Mouse (Mus musculus): Measurements from ENCODE around the gene Rtn1. TPM values are rescaled to one million over a fixed set of nuclear protein-coding genes. Genes with fewer than 3 reads are reported as not detected.

Rtn1 gene
- polyA plus RNA-seq, 1 experiment from 2014 or later, result 74.5 TPM

DNA sequence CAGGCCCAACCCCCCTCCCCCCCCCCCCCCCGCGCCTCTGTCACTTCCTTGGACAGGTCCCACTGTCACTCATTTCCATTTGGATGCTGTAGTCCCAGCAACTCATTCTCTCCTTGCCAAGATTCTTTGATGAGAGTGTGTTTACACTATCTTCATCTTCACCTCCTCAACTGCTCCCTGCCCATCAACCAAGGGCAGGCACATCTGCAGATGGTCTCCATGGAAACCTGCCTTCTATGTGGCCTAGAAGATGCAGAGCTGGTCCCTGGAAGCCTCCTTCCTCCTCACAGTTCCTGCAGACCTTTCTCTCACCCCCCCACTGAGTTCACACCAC is 42.8 kb downstream of the Rtn1 start:
- no peaks in the 10 kb centered on the region for H3K4me1 ChIP-seq (replicated peaks)
- H3K4me2 ChIP-seq (replicated peaks), result no peak overlapping the region
- WGBS, result 75% methylated on average over 1 of the region's 2 CpGs
- no peak for ATAC-seq
- H3K4me3 ChIP-seq (replicated peaks), result no peak overlapping the region
- no peaks in the 10 kb centered on the region for H3K27me3 ChIP-seq (replicated peaks)
- no peak overlapping the region for H3K9ac ChIP-seq
- H3K36me3 ChIP-seq, result no peaks in the 10 kb centered on the region
- no peaks in the 10 kb centered on the region for H3K9me3 ChIP-seq
- H3K27ac ChIP-seq, result no peak overlapping the region

GRCm38 (mm10) chr12:72365231-72366103 is 43.4 kb downstream of the Rtn1 start:
- H3K9me3 ChIP-seq, result no peaks in the 10 kb centered on the region
- no peak overlapping the region for H3K4me2 ChIP-seq (replicated peaks)
- no peaks in the 10 kb centered on the region for H3K27me3 ChIP-seq (replicated peaks)
- H3K4me3 ChIP-seq (replicated peaks), result no peak overlapping the region
- H3K4me1 ChIP-seq (replicated peaks), result no peaks in the 10 kb centered on the region
- no peak for ATAC-seq
- H3K27ac ChIP-seq, result no peak overlapping the region
- H3K9ac ChIP-seq, result no peak overlapping the region
- 50% methylated on average over 12 of the region's 12 CpGs for WGBS
- H3K36me3 ChIP-seq, result no peaks in the 10 kb centered on the region

DNA sequence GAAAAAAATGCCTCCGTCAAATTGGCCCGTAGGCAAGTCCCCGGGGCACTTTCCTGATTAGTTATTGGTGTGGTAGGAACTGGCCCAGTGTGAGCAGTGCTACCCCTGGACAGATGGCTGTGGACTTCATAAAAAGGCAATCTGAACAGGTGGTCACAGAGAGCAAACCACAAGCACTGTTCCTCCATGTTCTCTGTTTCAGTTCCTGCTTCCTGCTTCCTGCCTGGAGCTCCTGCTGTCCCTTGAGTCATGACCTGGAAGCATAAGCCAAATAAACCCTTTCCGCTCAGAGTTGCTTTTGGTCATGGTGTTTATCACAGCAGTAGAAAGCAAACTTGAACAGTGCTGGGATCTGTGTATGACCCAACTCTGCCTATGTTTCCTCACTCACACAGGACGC is 44.3 kb downstream of the Rtn1 start:
- no peak for ATAC-seq
- no peak overlapping the region for H3K4me3 ChIP-seq (replicated peaks)
- WGBS, result 82% methylated on average over 5 of the region's 5 CpGs

DNA sequence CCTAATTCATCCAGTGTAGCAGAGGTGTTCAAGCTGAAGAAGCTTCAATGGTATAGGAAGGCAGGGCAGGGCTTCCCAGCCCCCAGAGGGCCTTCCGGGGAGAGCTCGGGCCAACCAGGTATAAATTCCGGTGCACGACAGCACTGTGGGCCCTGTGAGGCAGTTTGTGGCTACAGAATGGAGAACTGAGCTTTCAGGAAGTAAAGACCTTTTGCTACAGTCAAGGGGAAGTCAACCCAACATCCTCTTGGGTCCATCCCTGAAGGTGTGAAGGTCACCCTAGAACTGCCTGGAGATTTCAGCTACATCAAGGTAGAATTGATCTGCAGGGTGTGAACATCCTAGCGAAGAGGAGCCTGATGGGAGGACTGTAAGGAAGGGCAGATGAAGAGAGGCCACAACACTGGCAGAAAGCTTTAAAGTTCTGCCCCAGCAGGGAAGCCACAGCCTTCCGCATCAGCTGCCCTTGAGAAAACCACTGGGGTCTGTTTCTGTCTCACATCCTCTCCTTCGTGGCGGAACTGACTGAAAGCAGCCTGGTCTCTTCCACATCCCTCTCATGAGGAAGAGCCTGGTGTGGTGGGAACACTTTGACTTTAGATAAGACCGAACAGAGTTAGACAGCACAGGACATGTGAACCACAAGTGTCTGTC is 47.0 kb downstream of the Rtn1 start:
- no peaks in the 10 kb centered on the region for H3K9me3 ChIP-seq
- no peaks in the 10 kb centered on the region for H3K4me1 ChIP-seq (replicated peaks)
- H3K4me3 ChIP-seq (replicated peaks), result no peak overlapping the region
- no peak overlapping the region for H3K9ac ChIP-seq
- no peak overlapping the region for H3K4me2 ChIP-seq (replicated peaks)
- 68% methylated on average over 9 of the region's 9 CpGs for WGBS
- no peaks in the 10 kb centered on the region for H3K36me3 ChIP-seq
- H3K27me3 ChIP-seq (replicated peaks), result no peaks in the 10 kb centered on the region
- no peak overlapping the region for H3K27ac ChIP-seq
- no peak for ATAC-seq

More for the DNA sequence above, 44.3 kb downstream of the Rtn1 start:
- no peaks in the 10 kb centered on the region for H3K27me3 ChIP-seq (replicated peaks)
- no peaks in the 10 kb centered on the region for H3K36me3 ChIP-seq
- no peaks in the 10 kb centered on the region for H3K4me1 ChIP-seq (replicated peaks)
- H3K27ac ChIP-seq, result no peak overlapping the region
- no peaks in the 10 kb centered on the region for H3K9me3 ChIP-seq
- H3K4me2 ChIP-seq (replicated peaks), result no peak overlapping the region
- no peak overlapping the region for H3K9ac ChIP-seq

DNA sequence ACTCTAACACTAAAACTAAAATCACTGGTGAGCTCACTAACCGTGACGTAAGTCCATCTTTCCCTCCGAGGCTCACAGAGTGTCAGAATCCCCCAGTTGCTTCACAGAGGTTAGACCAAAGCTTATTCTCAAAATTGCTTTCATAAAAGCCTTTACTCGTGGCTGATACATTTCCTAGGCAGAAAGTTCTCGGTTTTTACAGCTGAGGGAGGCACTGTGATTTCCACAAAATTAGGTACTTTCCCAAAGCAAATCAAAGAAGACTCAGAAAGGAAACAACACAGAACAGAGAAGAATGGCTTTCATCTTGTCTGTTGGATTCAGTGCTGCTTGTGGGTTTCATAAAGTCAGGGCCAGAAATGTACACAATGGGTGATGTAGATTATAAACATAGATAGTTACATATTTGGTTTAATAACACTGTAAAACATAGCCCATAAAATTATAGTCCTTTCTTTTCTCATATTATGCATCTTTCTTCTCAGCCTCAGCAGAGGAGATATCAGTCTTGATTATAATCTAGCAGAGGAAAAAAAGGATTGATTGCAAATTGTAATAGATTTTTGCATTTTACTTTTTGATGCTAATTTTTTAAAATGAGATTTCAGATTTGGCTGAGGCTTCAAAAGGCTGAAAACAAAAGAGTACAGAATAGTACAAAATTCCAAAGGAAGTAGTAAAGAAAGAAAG is 47.8 kb downstream of the Rtn1 start:
- Histone ChIP-seq H3K4me3 (replicated peaks) (no peak overlapping the region), H3K4me1 (replicated peaks) (no peaks in the 10 kb centered on the region), H3K4me2 (replicated peaks) (no peak overlapping the region), H3K27ac (no peak overlapping the region), H3K9me3 (no peaks in the 10 kb centered on the region), H3K9ac (no peak overlapping the region), H3K27me3 (replicated peaks) (no peaks in the 10 kb centered on the region), H3K36me3 (no peaks in the 10 kb centered on the region)
- WGBS, result 63% methylated on average over 5 of the region's 5 CpGs
- ATAC-seq, result no peak

- no peak overlapping the region for H3K9ac ChIP-seq
- H3K9me3 ChIP-seq, result no peaks in the 10 kb centered on the region
- H3K27ac ChIP-seq, result no peak overlapping the region
- 51% methylated on average over 3 of the region's 3 CpGs for WGBS
- H3K4me1 ChIP-seq (replicated peaks), result no peaks in the 10 kb centered on the region
- H3K27me3 ChIP-seq (replicated peaks), result no peaks in the 10 kb centered on the region
- no peak overlapping the region for H3K4me3 ChIP-seq (replicated peaks)
- no peaks in the 10 kb centered on the region for H3K36me3 ChIP-seq
- no peak for ATAC-seq
- no peak overlapping the region for H3K4me2 ChIP-seq (replicated peaks)
Observed at GRCm38 (mm10) chr12:72359903-72360302, 49.0 kb downstream of the Rtn1 start.

DNA sequence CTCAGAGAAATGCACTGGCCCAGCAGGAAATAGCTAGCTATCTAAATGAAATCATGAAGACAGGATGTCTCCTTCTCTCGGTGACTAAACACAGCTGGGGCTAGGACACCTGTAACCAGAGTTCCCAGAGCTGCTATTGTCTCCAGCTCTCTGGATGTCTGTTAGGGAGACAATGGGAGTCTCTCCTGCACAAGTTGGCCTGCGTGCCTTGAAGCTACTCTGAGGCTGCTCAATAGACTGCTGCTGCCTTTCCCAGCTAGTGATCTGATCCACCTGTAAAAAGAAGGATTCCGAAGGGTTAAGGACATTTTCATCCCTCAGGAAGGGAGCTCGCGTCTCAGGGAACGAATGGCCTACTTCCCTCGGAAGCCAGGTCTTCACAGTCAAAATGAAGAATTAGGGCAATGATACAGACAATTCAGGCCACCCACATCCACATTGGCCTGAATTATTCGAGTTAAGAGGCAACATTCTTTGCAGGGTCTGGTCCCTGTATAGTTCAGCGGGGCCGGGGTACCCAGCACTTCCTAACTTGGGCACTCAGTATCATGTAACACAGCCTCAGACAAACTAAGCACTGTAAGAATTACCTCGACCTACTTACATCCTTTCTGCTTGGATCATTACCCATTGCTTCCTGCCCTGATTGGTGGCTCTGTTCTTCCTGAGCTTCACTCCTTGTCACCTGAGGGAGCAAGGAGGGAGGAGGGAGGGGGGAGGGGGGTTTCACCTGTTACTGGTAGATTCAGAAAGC is 51.0 kb downstream of the Rtn1 start:
- Histone ChIP-seq H3K4me1 (replicated peaks) (no peaks in the 10 kb centered on the region), H3K27me3 (replicated peaks) (no peaks in the 10 kb centered on the region), H3K4me2 (replicated peaks) (no peak overlapping the region), H3K27ac (no peak overlapping the region), H3K9me3 (no peaks in the 10 kb centered on the region), H3K9ac (no peak overlapping the region), H3K4me3 (replicated peaks) (no peak overlapping the region), H3K36me3 (no peaks in the 10 kb centered on the region)
- ATAC-seq, result no peak
- WGBS, result 46% methylated on average over 11 of the region's 11 CpGs

DNA sequence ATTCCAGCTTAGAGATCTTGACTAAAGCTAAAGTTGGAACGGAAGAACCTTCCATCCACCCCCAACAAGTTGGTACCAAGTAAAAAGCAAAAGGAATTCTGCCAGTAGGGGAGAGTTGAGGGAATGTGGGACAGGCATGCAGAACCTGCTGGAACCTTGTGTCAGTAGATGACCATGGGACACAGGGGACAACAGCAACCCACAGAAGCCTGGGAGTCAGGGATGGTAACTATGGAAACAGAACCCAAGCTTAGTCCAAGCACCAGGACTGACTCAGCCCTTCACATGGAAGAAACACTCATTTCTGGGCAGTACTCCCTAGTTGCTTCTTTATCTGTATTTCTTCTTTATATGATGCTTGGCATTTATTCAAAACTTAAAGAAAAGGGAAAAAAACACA is 54.6 kb downstream of the Rtn1 start:
- WGBS, result 86% methylated on average over 1 of the region's 1 CpGs
- Histone ChIP-seq H3K4me3 (replicated peaks) (no peak overlapping the region), H3K9ac (no peak overlapping the region), H3K27me3 (replicated peaks) (no peaks in the 10 kb centered on the region), H3K27ac (no peak overlapping the region), H3K4me1 (replicated peaks) (no peaks in the 10 kb centered on the region), H3K4me2 (replicated peaks) (no peak overlapping the region), H3K36me3 (no peaks in the 10 kb centered on the region), H3K9me3 (no peaks in the 10 kb centered on the region)
- no peak for ATAC-seq

GRCm38 (mm10) chr12:72353506-72353905 is 55.3 kb downstream of the Rtn1 start:
- no peak overlapping the region for H3K4me3 ChIP-seq (replicated peaks)
- no peaks in the 10 kb centered on the region for H3K36me3 ChIP-seq
- no peak overlapping the region for H3K9ac ChIP-seq
- H3K9me3 ChIP-seq, result no peaks in the 10 kb centered on the region
- ATAC-seq, result no peak
- H3K27me3 ChIP-seq (replicated peaks), result no peaks in the 10 kb centered on the region
- 89% methylated on average over 1 of the region's 1 CpGs for WGBS
- H3K4me2 ChIP-seq (replicated peaks), result no peak overlapping the region
- no peak overlapping the region for H3K27ac ChIP-seq
- no peaks in the 10 kb centered on the region for H3K4me1 ChIP-seq (replicated peaks)

- no peaks in the 10 kb centered on the region for H3K9me3 ChIP-seq
- no peak overlapping the region for H3K27ac ChIP-seq
- WGBS, result 82% methylated on average over 8 of the region's 8 CpGs
- H3K27me3 ChIP-seq (replicated peaks), result no peaks in the 10 kb centered on the region
- ATAC-seq, result no peak
- H3K36me3 ChIP-seq, result no peaks in the 10 kb centered on the region
- H3K4me2 ChIP-seq (replicated peaks), result no peak overlapping the region
- no peaks in the 10 kb centered on the region for H3K4me1 ChIP-seq (replicated peaks)
- H3K9ac ChIP-seq, result no peak overlapping the region
- no peak overlapping the region for H3K4me3 ChIP-seq (replicated peaks)
Observed at GRCm38 (mm10) chr12:72348508-72348907, 60.3 kb downstream of the Rtn1 start.

GRCm38 (mm10) chr12:72347184-72347583 is 61.7 kb downstream of the Rtn1 start:
- H3K9me3 ChIP-seq, result no peaks in the 10 kb centered on the region
- H3K4me2 ChIP-seq (replicated peaks), result no peak overlapping the region
- no peak overlapping the region for H3K4me3 ChIP-seq (replicated peaks)
- H3K36me3 ChIP-seq, result no peaks in the 10 kb centered on the region
- H3K9ac ChIP-seq, result no peak overlapping the region
- 54% methylated on average over 1 of the region's 1 CpGs for WGBS
- no peaks in the 10 kb centered on the region for H3K4me1 ChIP-seq (replicated peaks)
- H3K27ac ChIP-seq, result no peak overlapping the region
- H3K27me3 ChIP-seq (replicated peaks), result no peaks in the 10 kb centered on the region
- no peak for ATAC-seq

GRCm38 (mm10) chr12:72343639-72344038 is 65.2 kb downstream of the Rtn1 start:
- ATAC-seq, result no peak
- 46% methylated on average over 2 of the region's 2 CpGs for WGBS
- no peaks in the 10 kb centered on the region for H3K27me3 ChIP-seq (replicated peaks)
- no peak overlapping the region for H3K9ac ChIP-seq
- H3K4me2 ChIP-seq (replicated peaks), result no peak overlapping the region
- H3K27ac ChIP-seq, result no peak overlapping the region
- H3K9me3 ChIP-seq, result no peaks in the 10 kb centered on the region
- H3K4me1 ChIP-seq (replicated peaks), result no peaks in the 10 kb centered on the region
- no peak overlapping the region for H3K4me3 ChIP-seq (replicated peaks)
- H3K36me3 ChIP-seq, result no peaks in the 10 kb centered on the region
